ENCODE assay signal across 10 mouse cellular contexts in the genomic region with DNA sequence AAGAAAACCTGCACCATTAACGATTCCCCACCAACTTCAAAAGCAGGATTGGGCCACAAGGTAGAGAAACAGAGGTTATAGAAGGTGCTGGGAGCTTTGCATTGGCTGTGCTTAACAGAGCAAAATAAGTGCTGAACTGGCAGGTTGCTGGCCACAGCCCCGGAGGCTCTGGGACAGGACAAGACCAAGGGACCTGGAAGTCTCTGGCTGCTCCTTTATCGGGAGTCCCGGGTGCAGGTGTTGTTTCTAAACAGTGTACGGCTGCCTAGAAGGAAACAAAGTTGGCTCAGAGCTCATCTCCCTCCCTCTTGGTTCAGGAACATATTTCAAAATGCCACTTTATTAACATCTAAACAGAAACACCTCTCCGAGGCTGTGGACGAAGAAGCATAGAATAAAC.
DNase-seq lines count a peak whose midpoint lies in the region; ATAC-seq and TF ChIP-seq lines count a peak whose summit lies in the region.
"Had no signal": no experiment of that assay in that cellular context is flagged by ENCODE, and none has a peak within 500 bp of the region (broad histone marks: within the 10 kb centered on the region; RNA-seq: fewer than 3 reads in every experiment).

No protein-coding gene starts in this region.

- 0 out of 2 replicates have a peak overlapping the region, but pooled peaks have one; percentile 2 for H3K4me2 ChIP-seq in stomach, embryonic 14.5 days (replicated peaks; ENCODE audit: low read depth, low read length)
- H3K4me2 ChIP-seq in stomach, postnatal 0 days (replicated peaks; ENCODE audit: low read depth): no peak overlapping the region
- peak overlapping the region; percentile 26 for H3K4me2 ChIP-seq in midbrain, embryonic 11.5 days

- no peak overlapping the region for H3K27ac ChIP-seq in stomach, embryonic 14.5 days (ENCODE audit: low read length)
- no peak overlapping the region for H3K27ac ChIP-seq in stomach, postnatal 0 days (replicated peaks)
- H3K27ac ChIP-seq in midbrain, embryonic 11.5 days (ENCODE audit: low read depth, low read length): no peak overlapping the region

- H3K4me3 ChIP-seq in stomach, embryonic 14.5 days (ENCODE audit: low read depth, low read length): no peak overlapping the region
- no peak overlapping the region for H3K4me3 ChIP-seq in stomach, postnatal 0 days (ENCODE audit: low read depth, low read length)
- no peak overlapping the region; the same call in 1 of the 2 replicates for H3K4me3 ChIP-seq in midbrain, embryonic 11.5 days (ENCODE audit: low read depth, low read length)

- 38% methylated on average over 7 of the region's 7 CpGs for WGBS in stomach, embryonic 14.5 days
- 46% methylated on average over 7 of the region's 7 CpGs for WGBS in stomach, postnatal 0 days
- WGBS in midbrain, embryonic 11.5 days: 22% methylated on average over 7 of the region's 7 CpGs

- no peaks in the 10 kb centered on the region for H3K27me3 ChIP-seq in stomach, embryonic 14.5 days (ENCODE audit: control insufficient read depth, insufficient read depth, low read length)
- H3K27me3 ChIP-seq in stomach, postnatal 0 days (ENCODE audit: control insufficient read depth, insufficient read depth, low read length): no peaks in the 10 kb centered on the region
- no peaks in the 10 kb centered on the region for H3K27me3 ChIP-seq in midbrain, embryonic 11.5 days (ENCODE audit: control insufficient read depth, insufficient read depth, low read length)

- H3K9ac ChIP-seq in stomach, embryonic 14.5 days (replicated peaks; ENCODE audit: low read depth, low read length): no peak overlapping the region
- H3K9ac ChIP-seq in stomach, postnatal 0 days (ENCODE audit: low read length): no peak overlapping the region
- no peak overlapping the region for H3K9ac ChIP-seq in midbrain, embryonic 11.5 days (ENCODE audit: low read length)

- H3K9me3 ChIP-seq in stomach, embryonic 14.5 days (ENCODE audit: control insufficient read depth, low read depth, low read length): no peaks in the 10 kb centered on the region
- H3K9me3 ChIP-seq in stomach, postnatal 0 days (ENCODE audit: control insufficient read depth, low read length): no peaks in the 10 kb centered on the region
- H3K9me3 ChIP-seq in midbrain, embryonic 11.5 days (ENCODE audit: control insufficient read depth, low read length): no peaks in the 10 kb centered on the region

- TF ChIP-seq EP300 in stomach, postnatal 0 days (optimal IDR thresholded peaks at IDR 0.05): no peak

- H3K36me3 ChIP-seq in stomach, embryonic 14.5 days (ENCODE audit: control insufficient read depth, insufficient read depth, low read length): no peaks in the 10 kb centered on the region
- H3K36me3 ChIP-seq in stomach, postnatal 0 days (ENCODE audit: control insufficient read depth, insufficient read depth, low read length): no peaks in the 10 kb centered on the region
- H3K36me3 ChIP-seq in midbrain, embryonic 11.5 days (ENCODE audit: control insufficient read depth, insufficient read depth, low read length): no peaks in the 10 kb centered on the region

- ATAC-seq in stomach, embryonic 14.5 days (ENCODE audit: insufficient number of reproducible peaks, insufficient read depth, low FRiP score, low read depth): no peak
- no peak for ATAC-seq in stomach, postnatal 0 days (ENCODE audit: low FRiP score, low TSS enrichment)
- ATAC-seq in midbrain, embryonic 11.5 days (ENCODE audit: low FRiP score): peak; percentile 33; the same call in 1 of the 2 replicates
- ATAC-seq: lung, postnatal 0 days had no signal

- H3K4me1 ChIP-seq in stomach, embryonic 14.5 days (ENCODE audit: control insufficient read depth, insufficient read depth, low read length): no peaks in the 10 kb centered on the region
- 0 out of 2 replicates have a peak, but pooled peaks cover 2% of the 10 kb centered on the region for H3K4me1 ChIP-seq in stomach, postnatal 0 days (replicated peaks; ENCODE audit: control insufficient read depth, insufficient read depth)
- 0 out of 2 replicates have a peak, but pooled peaks cover 4% of the 10 kb centered on the region for H3K4me1 ChIP-seq in midbrain, embryonic 11.5 days (ENCODE audit: control insufficient read depth, insufficient read depth, low read length)

- TF ChIP-seq CTCF in stomach, postnatal 0 days (IDR thresholded peaks at IDR 0.05; ENCODE audit: low read depth): no peak

- DNase-seq in cerebellum, postnatal 36 days: peak; percentile 6 to 12
- no peak for DNase-seq in cerebellum, adult 11-12 months
- DNase-seq in stomach, postnatal 0 days (ENCODE audit: low spot score): no peak
- peak; percentile 88 for DNase-seq in midbrain, embryonic 11.5 days (ENCODE audit: low spot score, missing footprints)
- no peak for DNase-seq in spleen, postnatal 36 days (ENCODE audit: low spot score in 2 of 2)
- no peak for DNase-seq in frontal cortex, postnatal 36 days (ENCODE audit: low spot score in 2 of 2)
- DNase-seq in spleen, adult 18-20 months: no peak
- DNase-seq: B cell, adult 2 months had no signal

Comparison
In these comparisons a context has a peak if more than half of its experiments do, and no peak if none do; other contexts are left out.
1. DNase-seq: peak in cerebellum, postnatal 36 days (2 of 2) and midbrain, embryonic 11.5 days (single experiment); none in cerebellum, adult 11-12 months (single experiment), stomach, postnatal 0 days (single experiment), spleen, postnatal 36 days (0 of 2), frontal cortex, postnatal 36 days (0 of 2) and spleen, adult 18-20 months (0 of 2).